In genomic region chr7:19359299-19359891, GRCm38 (mm10) we compare ENCODE assay signal across 8 mouse cellular contexts. TPM values are rescaled to one million over a fixed set of nuclear protein-coding genes. Genes with fewer than 3 reads are reported as not detected.
DNase-seq lines count a peak whose midpoint lies in the region; ATAC-seq and TF ChIP-seq lines count a peak whose summit lies in the region.

Cd3eap (minus strand) TSS chr7:19359483.
Ppp1r13l (plus strand) TSS chr7:19359749.

- DNase-seq in c-Kit-positive CD71-negative TER-119-negative erythroid progenitor cells, embryonic 14.5 days (ENCODE audit: low read depth): peak; percentile 79
- DNase-seq in forebrain, embryonic 11.5 days (ENCODE audit: low spot score): peak; percentile 88
- DNase-seq in kidney, postnatal 25 days: peak; percentile 89 to 93
- peak; percentile 79 for DNase-seq in liver, embryonic 13.5 days
- peak; percentile 92 for DNase-seq in neural tube, embryonic 10.5 days (ENCODE audit: extremely low spot score, low spot score)

- no peak for TF ChIP-seq CTCF in E14TG2a.4 (conservative IDR thresholded peaks at IDR 0.05; ENCODE audit: low read length)

- no peaks in the 10 kb centered on the region for H3K27me3 ChIP-seq in E14TG2a.4 (ENCODE audit: insufficient read depth, low read length)
- H3K27me3 ChIP-seq in forebrain, embryonic 11.5 days (ENCODE audit: control insufficient read depth, insufficient read depth, low read length): no peaks in the 10 kb centered on the region
- H3K27me3 ChIP-seq in heart, embryonic 16.5 days (ENCODE audit: control insufficient read depth, insufficient read depth, low read length): no peaks in the 10 kb centered on the region
- H3K27me3 ChIP-seq in liver, embryonic 13.5 days: no peaks in the 10 kb centered on the region
- no peaks in the 10 kb centered on the region for H3K27me3 ChIP-seq in stomach, embryonic 16.5 days (ENCODE audit: control insufficient read depth, insufficient read depth, low read length)

- H3K4me3 ChIP-seq in E14TG2a.4 (replicated peaks; ENCODE audit: low read length): peak within 1 kb of the TSS; percentile 94
- H3K4me3 ChIP-seq in forebrain, embryonic 11.5 days (ENCODE audit: low read depth, low read length): peak within 1 kb of the TSS; percentile 66
- peak within 1 kb of the TSS; percentile 60 for H3K4me3 ChIP-seq in heart, embryonic 16.5 days (ENCODE audit: low read length)
- H3K4me3 ChIP-seq in liver, embryonic 13.5 days (replicated peaks): peak within 1 kb of the TSS; percentile 73
- H3K4me3 ChIP-seq in stomach, embryonic 16.5 days (replicated peaks; ENCODE audit: low read length): peak within 1 kb of the TSS; percentile 73

- under 1% methylated on average over 31 of the region's 31 CpGs for WGBS in forebrain, embryonic 11.5 days
- under 1% methylated on average over 31 of the region's 31 CpGs for WGBS in heart, embryonic 16.5 days
- WGBS in liver, embryonic 13.5 days (ENCODE audit: insufficient replicate concordance): under 1% methylated on average over 31 of the region's 31 CpGs
- under 1% methylated on average over 31 of the region's 31 CpGs for WGBS in stomach, embryonic 16.5 days

- peaks cover 47% of the 10 kb centered on the region for H3K36me3 ChIP-seq in E14TG2a.4 (ENCODE audit: insufficient read depth, low read length)
- peaks cover 4% of the 10 kb centered on the region; the same call in 1 of the 2 replicates for H3K36me3 ChIP-seq in forebrain, embryonic 11.5 days (ENCODE audit: control insufficient read depth, insufficient read depth, low read length)
- peaks cover 16% of the 10 kb centered on the region; the same call in 1 of the 2 replicates for H3K36me3 ChIP-seq in heart, embryonic 16.5 days (ENCODE audit: control insufficient read depth, insufficient read depth)
- peaks cover 30% of the 10 kb centered on the region for H3K36me3 ChIP-seq in liver, embryonic 13.5 days
- H3K36me3 ChIP-seq in stomach, embryonic 16.5 days (ENCODE audit: control insufficient read depth, insufficient read depth, low read length): 0 out of 2 replicates have a peak, but pooled peaks cover 11% of the 10 kb centered on the region

- no peaks in the 10 kb centered on the region for H3K9me3 ChIP-seq in E14TG2a.4 (ENCODE audit: low read length)
- H3K9me3 ChIP-seq in forebrain, embryonic 11.5 days (ENCODE audit: control insufficient read depth, low read length): no peaks in the 10 kb centered on the region
- H3K9me3 ChIP-seq in heart, embryonic 16.5 days (replicated peaks; ENCODE audit: control insufficient read depth, low read length): no peaks in the 10 kb centered on the region
- no peaks in the 10 kb centered on the region for H3K9me3 ChIP-seq in liver, embryonic 13.5 days (replicated peaks)
- H3K9me3 ChIP-seq in stomach, embryonic 16.5 days (replicated peaks; ENCODE audit: control insufficient read depth, low read length): no peaks in the 10 kb centered on the region

- peak; percentile 72 for ATAC-seq in forebrain, embryonic 11.5 days (replicated peaks; ENCODE audit: low FRiP score)
- peak; percentile 24 for ATAC-seq in heart, embryonic 16.5 days (replicated peaks; ENCODE audit: extremely low read depth, insufficient read depth, low FRiP score)
- ATAC-seq in liver, embryonic 13.5 days (ENCODE audit: low read depth): peak; percentile 59
- peak; percentile 65 for ATAC-seq in stomach, embryonic 16.5 days (ENCODE audit: insufficient read depth, low FRiP score)

- H3K4me1 ChIP-seq in E14TG2a.4 (replicated peaks; ENCODE audit: low read depth, low read length): peaks cover 80% of the 10 kb centered on the region
- H3K4me1 ChIP-seq in forebrain, embryonic 11.5 days (replicated peaks; ENCODE audit: control insufficient read depth, insufficient read depth, low read length): peaks cover 17% of the 10 kb centered on the region; the same call in 1 of the 2 replicates
- H3K4me1 ChIP-seq in heart, embryonic 16.5 days (ENCODE audit: control insufficient read depth, insufficient read depth, low read length): peaks cover 31% of the 10 kb centered on the region
- H3K4me1 ChIP-seq in liver, embryonic 13.5 days (replicated peaks): peaks cover 70% of the 10 kb centered on the region
- peaks cover 36% of the 10 kb centered on the region for H3K4me1 ChIP-seq in stomach, embryonic 16.5 days (ENCODE audit: control insufficient read depth, insufficient read depth, low read length)

- no peak within 1 kb of the TSS for H3K27ac ChIP-seq in forebrain, embryonic 11.5 days (ENCODE audit: low read depth, low read length)
- peak within 1 kb of the TSS; percentile 93 for H3K27ac ChIP-seq in heart, embryonic 16.5 days (ENCODE audit: low read length)
- peak within 1 kb of the TSS; percentile 79 for H3K27ac ChIP-seq in liver, embryonic 13.5 days
- peak within 1 kb of the TSS; percentile 70 for H3K27ac ChIP-seq in stomach, embryonic 16.5 days (ENCODE audit: low read length)

- H3K4me2 ChIP-seq in forebrain, embryonic 11.5 days (ENCODE audit: low read depth, low read length, severe bottlenecking): peak within 1 kb of the TSS; percentile 93
- H3K4me2 ChIP-seq in heart, embryonic 16.5 days (ENCODE audit: low read depth, low read length): peak within 1 kb of the TSS; percentile 94
- peak within 1 kb of the TSS; percentile 100 for H3K4me2 ChIP-seq in liver, embryonic 13.5 days
- H3K4me2 ChIP-seq in stomach, embryonic 16.5 days (ENCODE audit: low read depth, low read length): peak within 1 kb of the TSS; percentile 87

- peak within 1 kb of the TSS; percentile 59 for H3K9ac ChIP-seq in forebrain, embryonic 11.5 days (ENCODE audit: low read length)
- H3K9ac ChIP-seq in heart, embryonic 16.5 days (ENCODE audit: low read length): peak within 1 kb of the TSS; percentile 79
- H3K9ac ChIP-seq in liver, embryonic 13.5 days: peak within 1 kb of the TSS; percentile 78
- H3K9ac ChIP-seq in stomach, embryonic 16.5 days (ENCODE audit: low read length): peak within 1 kb of the TSS; percentile 81

RNA-seq across cellular contexts. Expression of gene Cd3eap, which starts in this region (rescaled TPM):
- 23.2 and 24.0 TPM in 2 replicates for polyA plus RNA-seq in forebrain, embryonic 11.5 days (2014; fragmentation: Nextera tagmentation; extraction: Ambion mirVana)
- 16.2 and 16.7 TPM in 2 replicates for polyA plus RNA-seq in heart, embryonic 16.5 days (2015; fragmentation: Nextera tagmentation; extraction: Ambion mirVana)
- 15.0 and 16.3 TPM in 2 replicates for polyA plus RNA-seq in liver, embryonic 13.5 days (2015; fragmentation: Nextera tagmentation; extraction: Ambion mirVana)
- 22.9 and 23.0 TPM in 2 replicates for polyA plus RNA-seq in stomach, embryonic 16.5 days (2015; fragmentation: Nextera tagmentation; extraction: Ambion mirVana)

RNA-seq across cellular contexts. Expression of gene Ppp1r13l, which starts in this region (rescaled TPM):
- 5.8 and 6.4 TPM in 2 replicates for polyA plus RNA-seq in forebrain, embryonic 11.5 days (2014; fragmentation: Nextera tagmentation; extraction: Ambion mirVana)
- polyA plus RNA-seq in heart, embryonic 16.5 days (2015; fragmentation: Nextera tagmentation; extraction: Ambion mirVana): 13.6 and 14.2 TPM in 2 replicates
- polyA plus RNA-seq in liver, embryonic 13.5 days (2015; fragmentation: Nextera tagmentation; extraction: Ambion mirVana): 1.1 and 1.2 TPM in 2 replicates
- polyA plus RNA-seq in stomach, embryonic 16.5 days (2015; fragmentation: Nextera tagmentation; extraction: Ambion mirVana): 7.8 and 9.6 TPM in 2 replicates
